Mouse (Mus musculus): Measurements from ENCODE around the gene Abcc6.

- TF ChIP-seq GATA1 (IDR thresholded peaks at IDR 0.05; ENCODE audit: borderline replicate concordance, low read length): no peak
- TF ChIP-seq FLI1 (IDR thresholded peaks at IDR 0.05; ENCODE audit: low read length): no peak
Observed at GRCm38 (mm10) chr7:46076844-46077243, 46.7 kb upstream of the Abcc6 start.

Data from megakaryocyte, embryonic 14.5 days (primary cell).